Mouse (Mus musculus): Measurements from ENCODE around the gene Rab3il1.

- TF ChIP-seq CTCF (IDR thresholded peaks at IDR 0.05; ENCODE audit: low read depth) (no peak), EP300 (IDR thresholded peaks at IDR 0.05; ENCODE audit: low read depth) (0 out of 2 replicates have a peak, but pooled peaks have one; percentile 21)
Observed at GRCm38 (mm10) chr19:10012827-10013278, 11.4 kb downstream of the Rab3il1 start.

Measured in heart, postnatal 0 days (tissue).